Mouse (Mus musculus) neural tube, embryonic 11.5 days (tissue): ENCODE data around the gene Cacnb4. TPM values are rescaled to one million over a fixed set of nuclear protein-coding genes. Genes with fewer than 3 reads are reported as not detected.

ENCODE experiments used
- ATAC-seq: fragments of 200-750 bp; cut with Nextera tagmentation; 2 replicates; pipeline ENCODE4 v1.8.0; 2017; ENCODE audit warnings: moderate number of reproducible peaks, mild to moderate bottlenecking, moderate TSS enrichment, moderate library complexity; ENCODE audit not compliant: insufficient read depth, low FRiP score, low TSS enrichment
- DNase-seq: peaks from one replicate; pipeline ENCODE4 v3.0.0-alpha.2; 2015; ENCODE audit warnings: low spot score
- H3K27ac ChIP-seq: fragments of 300-500 bp; sonication (generic); 2 replicates; pipeline ENCODE4 v1.5.1; 2014; ENCODE audit warnings: low read depth, mild to moderate bottlenecking, low read length
- H3K27me3 ChIP-seq: fragments of 300-500 bp; sonication (generic); 2 replicates; pipeline ENCODE4 v1.6.1; 2014; ENCODE audit warnings: mild to moderate bottlenecking, low read length, mixed read lengths; ENCODE audit not compliant: control insufficient read depth, insufficient read depth
- H3K36me3 ChIP-seq: fragments of 300-500 bp; sonication (generic); 2 replicates; pipeline ENCODE4 v1.6.1; 2014; ENCODE audit warnings: mild to moderate bottlenecking, low read length, moderate library complexity, mixed read lengths; ENCODE audit not compliant: control insufficient read depth, insufficient read depth
- H3K4me1 ChIP-seq: fragments of 300-500 bp; sonication (generic); 2 replicates; pipeline ENCODE4 v1.6.1; 2014; ENCODE audit warnings: low read length, mixed read lengths; ENCODE audit not compliant: control insufficient read depth, insufficient read depth
- H3K4me2 ChIP-seq: fragments of 300-500 bp; sonication (generic); 2 replicates; pipeline ENCODE4 v1.6.1; 2014; ENCODE audit warnings: low read depth, mild to moderate bottlenecking, moderate library complexity
- H3K4me3 ChIP-seq: fragments of 300-500 bp; sonication (generic); 2 replicates; pipeline ENCODE4 v1.5.1; 2014; ENCODE audit warnings: low read depth, low read length
- H3K9ac ChIP-seq: fragments of 300-500 bp; sonication (generic); 2 replicates; pipeline ENCODE4 v1.6.1; 2014; ENCODE audit warnings: mild to moderate bottlenecking, low read length
- H3K9me3 ChIP-seq: fragments of 300-500 bp; sonication (generic); 2 replicates; pipeline ENCODE4 v1.6.1; 2016; ENCODE audit warnings: low read length; ENCODE audit not compliant: control insufficient read depth
- WGBS: fragments of 180-500 bp; shearing (Covaris S2); extraction: QIAGEN DNeasy Blood & Tissue Kit; methylation state at CpG from one replicate; pipeline ENCODE4 v1.1.7; 2014; 5-methylcytosine and 5-hydroxymethylcytosine counted together
- polyA plus RNA-seq: library from polyadenylated mRNA; unstranded; fragments of >200 nt; fragmentation: Nextera tagmentation; extraction: Ambion mirVana; gene quantifications from 2 replicates; pipeline ENCODE4 v1.2.1, GENCODE M21; 2014

Cacnb4 gene
- polyA plus RNA-seq, 1 experiment from 2014 or later = 3.2 TPM

DNA sequence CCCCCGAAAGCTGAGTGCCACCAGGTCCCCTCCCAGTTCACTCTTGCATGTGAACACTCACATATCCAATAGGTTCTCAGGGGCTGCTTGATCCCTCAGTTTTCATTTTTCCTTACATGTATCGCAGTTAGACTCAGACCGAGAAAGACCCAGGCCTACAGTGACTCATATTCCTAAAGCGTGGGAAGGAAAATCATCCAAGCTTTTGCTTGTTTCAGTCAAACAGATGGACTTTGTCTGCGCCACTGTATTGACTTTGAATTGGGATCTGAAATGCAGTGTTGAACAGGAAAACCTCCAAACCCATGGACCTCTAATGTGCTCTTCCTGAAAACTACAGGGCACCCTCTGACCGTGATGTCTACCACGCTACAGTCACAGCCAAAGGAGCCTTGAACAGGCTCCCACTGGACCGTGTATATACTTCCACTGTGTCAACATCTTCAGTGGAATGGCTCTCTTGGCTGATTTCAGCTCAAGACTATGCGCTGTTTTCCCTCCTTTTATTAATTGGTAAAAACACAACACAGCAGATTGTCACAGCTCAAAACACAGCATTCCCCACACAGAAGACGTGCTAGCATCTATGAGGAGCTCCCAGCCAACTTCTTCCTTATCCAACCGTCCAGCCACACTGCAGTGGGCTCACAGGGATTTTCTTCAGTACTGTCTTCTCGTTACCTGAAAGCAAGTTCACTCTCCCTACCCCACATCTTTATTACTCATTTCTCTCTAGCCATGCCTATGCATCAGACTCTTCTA lies 215.2 kb downstream of the Cacnb4 start:
- no peaks in the 10 kb centered on the region for H3K27me3 ChIP-seq
- ATAC-seq (no peak), DNase-seq (no peak)
- 92% methylated on average over 12 of the region's 12 CpGs for WGBS
- no peaks in the 10 kb centered on the region for H3K36me3 ChIP-seq
- H3K4me2 ChIP-seq = no peak overlapping the region
- H3K4me1 ChIP-seq = no peaks in the 10 kb centered on the region
- no peaks in the 10 kb centered on the region for H3K9me3 ChIP-seq
- no peak overlapping the region for H3K4me3 ChIP-seq
- no peak overlapping the region for H3K9ac ChIP-seq
- H3K27ac ChIP-seq = no peak overlapping the region

DNA sequence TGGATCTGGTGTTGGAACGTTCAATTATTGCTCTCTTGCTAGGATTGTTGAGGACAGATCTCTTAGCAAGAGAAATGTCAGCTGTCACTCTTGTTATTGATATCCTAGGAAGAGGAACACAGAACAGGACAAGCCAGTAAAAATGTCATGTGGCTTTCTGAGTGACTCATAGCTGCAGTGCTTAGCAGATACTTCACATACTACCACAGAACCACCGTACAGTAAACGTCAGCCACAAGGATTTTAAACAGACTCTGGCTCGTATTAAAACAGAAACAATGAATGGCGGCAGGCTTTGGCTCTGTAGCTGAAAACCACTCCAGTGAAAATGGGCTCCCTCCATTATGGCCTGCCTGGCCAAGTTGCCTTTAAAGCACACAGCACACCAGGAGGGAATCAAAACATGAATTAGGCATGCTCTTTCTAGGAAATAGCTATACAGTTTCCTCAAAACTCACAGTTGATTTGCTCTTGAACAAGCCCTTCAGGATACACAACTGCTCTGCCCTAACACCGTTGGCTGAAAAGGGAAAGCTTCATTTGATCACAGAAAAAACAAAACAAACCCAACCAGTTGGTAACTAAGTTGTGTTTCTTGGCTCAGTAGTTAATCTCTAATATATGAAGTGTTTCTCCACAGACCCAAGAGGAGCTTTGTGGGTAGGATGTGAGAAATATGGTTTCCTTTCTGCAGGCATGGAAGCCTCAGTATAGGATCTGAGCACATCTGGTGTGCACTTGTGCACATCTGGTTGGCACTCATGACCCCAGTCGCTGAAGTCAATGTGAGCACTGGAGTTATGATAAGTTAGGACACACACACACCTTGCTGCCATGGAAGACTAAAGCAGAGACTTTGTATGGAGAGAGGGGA lies 220.8 kb downstream of the Cacnb4 start:
- H3K9me3 ChIP-seq = no peaks in the 10 kb centered on the region
- H3K4me3 ChIP-seq = no peak overlapping the region
- H3K9ac ChIP-seq = no peak overlapping the region
- H3K4me1 ChIP-seq = no peaks in the 10 kb centered on the region
- DNase-seq = no peak
- ATAC-seq = no peak
- no peaks in the 10 kb centered on the region for H3K27me3 ChIP-seq
- no peak overlapping the region for H3K4me2 ChIP-seq
- WGBS = 77% methylated on average over 7 of the region's 7 CpGs
- H3K27ac ChIP-seq = no peak overlapping the region
- H3K36me3 ChIP-seq = no peaks in the 10 kb centered on the region

DNA sequence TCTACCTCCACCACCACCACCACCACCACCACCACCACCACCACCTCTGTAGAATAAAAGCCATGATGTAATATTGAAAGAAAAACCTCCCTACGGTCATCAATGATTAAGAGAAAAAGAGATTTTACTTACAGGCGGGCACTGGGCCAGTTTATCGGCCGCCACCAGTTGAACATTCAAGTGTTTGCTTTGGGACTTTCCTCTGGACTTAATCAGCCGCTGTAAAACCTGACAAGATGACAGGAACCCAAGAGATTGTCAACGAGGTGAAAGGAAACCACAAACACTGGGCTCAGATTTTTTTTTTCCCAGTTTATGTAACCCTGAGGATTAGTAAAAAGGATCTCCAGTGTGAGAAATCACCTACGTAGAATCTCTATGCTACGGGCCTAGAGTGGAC lies 226.8 kb downstream of the Cacnb4 start:
- no peak for DNase-seq
- no peak for ATAC-seq
- Histone ChIP-seq H3K27ac (no peak overlapping the region), H3K27me3 (no peaks in the 10 kb centered on the region), H3K36me3 (no peaks in the 10 kb centered on the region), H3K9me3 (no peaks in the 10 kb centered on the region), H3K4me3 (no peak overlapping the region), H3K4me2 (no peak overlapping the region), H3K9ac (no peak overlapping the region), H3K4me1 (no peaks in the 10 kb centered on the region)
- 91% methylated on average over 8 of the region's 8 CpGs for WGBS

DNA sequence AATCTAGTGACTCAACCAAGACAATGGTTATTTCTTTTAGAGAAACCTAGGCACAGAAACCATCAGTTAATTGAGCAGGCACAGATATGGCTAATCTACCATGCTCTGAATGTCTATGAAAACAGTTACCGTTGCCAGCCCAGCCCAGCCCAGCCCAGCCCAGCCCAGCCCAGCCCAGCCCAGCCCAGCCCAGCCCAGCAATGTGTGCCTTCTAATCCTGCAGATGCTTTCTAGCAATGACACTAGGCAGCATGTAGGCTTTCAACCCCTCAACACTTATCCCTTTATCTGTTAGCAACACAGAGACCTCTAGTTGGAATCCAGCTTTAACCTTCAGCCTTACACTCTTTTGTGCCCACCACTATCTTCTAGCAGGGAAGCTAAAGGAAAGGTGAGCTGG lies 227.7 kb downstream of the Cacnb4 start:
- 67% methylated on average over 1 of the region's 1 CpGs for WGBS
- H3K36me3 ChIP-seq = no peaks in the 10 kb centered on the region
- no peaks in the 10 kb centered on the region for H3K4me1 ChIP-seq
- no peak overlapping the region for H3K9ac ChIP-seq
- H3K27me3 ChIP-seq = no peaks in the 10 kb centered on the region
- no peak overlapping the region for H3K4me3 ChIP-seq
- no peak for ATAC-seq
- no peak overlapping the region for H3K27ac ChIP-seq
- H3K4me2 ChIP-seq = no peak overlapping the region
- no peak for DNase-seq
- H3K9me3 ChIP-seq = no peaks in the 10 kb centered on the region

DNA sequence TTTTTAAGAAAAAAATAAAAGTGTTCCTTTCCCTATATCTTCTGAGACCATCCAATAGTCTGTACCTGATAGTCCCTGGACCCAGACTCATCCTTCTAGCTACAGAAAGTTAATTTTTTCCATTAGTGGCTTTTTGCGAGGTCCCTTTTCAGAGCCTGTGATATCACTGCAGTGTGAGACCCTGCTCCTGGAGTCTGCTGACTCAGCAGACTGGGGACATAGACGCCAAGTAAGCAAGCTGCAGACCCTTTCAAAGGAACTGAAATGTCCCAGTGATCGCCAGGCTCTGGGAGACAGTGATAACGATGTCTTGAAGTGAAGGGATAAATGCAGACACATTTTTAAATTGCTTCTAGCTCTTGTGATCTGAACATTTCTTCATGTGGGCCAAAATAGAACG lies 230.0 kb downstream of the Cacnb4 start:
- Histone ChIP-seq H3K4me1 (no peaks in the 10 kb centered on the region), H3K4me2 (no peak overlapping the region), H3K27ac (no peak overlapping the region), H3K9me3 (no peaks in the 10 kb centered on the region), H3K27me3 (no peaks in the 10 kb centered on the region), H3K36me3 (no peaks in the 10 kb centered on the region), H3K4me3 (no peak overlapping the region), H3K9ac (no peak overlapping the region)
- DNase-seq = no peak
- 83% methylated on average over 5 of the region's 5 CpGs for WGBS
- no peak for ATAC-seq

DNA sequence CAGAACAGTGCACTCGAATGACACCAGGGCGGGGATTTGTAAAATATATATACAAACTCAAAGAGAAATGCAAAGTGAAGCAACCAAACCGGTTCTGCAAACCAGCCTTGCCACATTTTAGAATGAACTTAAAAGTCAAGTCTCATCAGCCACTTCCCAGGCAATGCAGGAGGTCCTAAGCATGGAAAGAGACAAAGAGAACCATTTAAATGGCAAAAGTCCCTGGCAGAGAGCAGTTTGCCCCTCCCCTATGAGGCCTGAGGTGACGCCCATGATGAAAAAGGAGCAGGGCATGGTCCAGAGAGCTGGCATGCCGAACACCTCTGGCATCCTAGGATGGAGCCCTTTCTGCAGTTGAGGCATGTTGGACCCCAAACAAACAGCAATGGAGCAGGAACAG lies 234.5 kb downstream of the Cacnb4 start:
- H3K9ac ChIP-seq = no peak overlapping the region
- no peak overlapping the region for H3K27ac ChIP-seq
- DNase-seq (no peak), ATAC-seq (no peak)
- H3K4me2 ChIP-seq = no peak overlapping the region
- no peak overlapping the region for H3K4me3 ChIP-seq
- H3K27me3 ChIP-seq = no peaks in the 10 kb centered on the region
- 35% methylated on average over 5 of the region's 5 CpGs for WGBS
- H3K9me3 ChIP-seq = no peaks in the 10 kb centered on the region
- no peaks in the 10 kb centered on the region for H3K4me1 ChIP-seq
- H3K36me3 ChIP-seq = no peaks in the 10 kb centered on the region

DNA sequence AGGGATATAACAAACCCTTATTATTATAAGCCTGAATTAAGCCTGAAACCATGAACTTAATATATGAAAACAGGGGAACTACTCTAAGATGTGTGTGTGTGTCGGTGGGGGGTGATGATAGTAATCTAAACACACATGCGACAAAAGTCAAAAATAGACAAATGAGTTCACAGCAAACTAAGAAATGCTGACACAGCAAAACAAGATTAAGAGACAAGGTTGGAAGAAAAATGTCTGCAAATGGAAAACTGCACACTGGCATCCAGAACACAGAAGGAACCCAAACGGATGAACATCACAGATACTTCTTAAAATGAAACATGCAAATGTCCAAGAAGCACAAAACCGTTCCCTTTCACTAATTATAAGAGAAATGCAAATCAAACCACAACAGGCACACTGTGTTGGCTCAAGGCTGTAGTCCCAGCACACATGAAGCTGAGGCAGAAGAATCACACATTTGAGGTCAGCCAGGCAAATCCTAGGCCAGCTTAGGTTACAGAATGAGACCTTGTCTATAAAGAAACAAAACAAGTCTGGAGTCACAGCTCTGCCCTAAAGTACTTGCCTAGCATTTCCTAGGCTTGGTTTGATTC lies 236.1 kb downstream of the Cacnb4 start:
- Histone ChIP-seq H3K9me3 (no peaks in the 10 kb centered on the region), H3K4me2 (no peak overlapping the region), H3K27me3 (no peaks in the 10 kb centered on the region), H3K4me1 (no peaks in the 10 kb centered on the region), H3K4me3 (no peak overlapping the region), H3K9ac (no peak overlapping the region), H3K36me3 (no peaks in the 10 kb centered on the region), H3K27ac (no peak overlapping the region)
- 87% methylated on average over 4 of the region's 4 CpGs for WGBS
- DNase-seq (no peak), ATAC-seq (no peak)

DNA sequence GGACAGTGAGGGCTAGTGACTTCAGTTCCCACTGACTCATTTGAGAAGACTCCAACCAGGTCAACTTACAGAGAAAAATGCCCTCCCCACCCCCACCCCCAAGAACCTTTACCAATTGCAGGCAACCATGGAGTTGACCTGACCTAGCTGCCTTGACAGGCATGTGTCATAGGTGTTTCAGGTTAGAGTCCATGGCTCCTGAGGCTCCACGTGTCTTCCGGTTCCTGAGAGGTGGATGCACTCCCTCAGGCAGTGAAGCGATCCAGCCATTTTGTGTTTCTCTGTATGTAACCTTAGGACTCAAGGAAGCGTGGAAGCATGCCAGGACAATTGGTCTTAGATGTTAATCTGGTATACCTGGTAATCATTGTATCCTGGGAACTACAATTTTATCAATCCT lies 238.2 kb downstream of the Cacnb4 start:
- no peak overlapping the region for H3K4me2 ChIP-seq
- no peaks in the 10 kb centered on the region for H3K36me3 ChIP-seq
- DNase-seq = no peak
- H3K9ac ChIP-seq = no peak overlapping the region
- no peaks in the 10 kb centered on the region for H3K9me3 ChIP-seq
- ATAC-seq = no peak
- no peak overlapping the region for H3K4me3 ChIP-seq
- no peak overlapping the region for H3K27ac ChIP-seq
- H3K27me3 ChIP-seq = no peaks in the 10 kb centered on the region
- 95% methylated on average over 4 of the region's 4 CpGs for WGBS
- H3K4me1 ChIP-seq = no peaks in the 10 kb centered on the region
